Mouse (Mus musculus) erythroblast, embryonic 14.5 days (primary cell): ENCODE data around the gene Eif3a.

Source experiments
- GATA1 ChIP-seq: IDR thresholded peaks from 2 replicates; pipeline ENCODE4 v1.6.1; 2012; ENCODE audit warnings: low read length, inconsistent platforms, mixed read lengths
- TAL1 ChIP-seq: IDR thresholded peaks from 3 replicates; pipeline ENCODE4 v1.6.1; 2012; ENCODE audit warnings: low read length, inconsistent platforms, mixed read lengths

DNA sequence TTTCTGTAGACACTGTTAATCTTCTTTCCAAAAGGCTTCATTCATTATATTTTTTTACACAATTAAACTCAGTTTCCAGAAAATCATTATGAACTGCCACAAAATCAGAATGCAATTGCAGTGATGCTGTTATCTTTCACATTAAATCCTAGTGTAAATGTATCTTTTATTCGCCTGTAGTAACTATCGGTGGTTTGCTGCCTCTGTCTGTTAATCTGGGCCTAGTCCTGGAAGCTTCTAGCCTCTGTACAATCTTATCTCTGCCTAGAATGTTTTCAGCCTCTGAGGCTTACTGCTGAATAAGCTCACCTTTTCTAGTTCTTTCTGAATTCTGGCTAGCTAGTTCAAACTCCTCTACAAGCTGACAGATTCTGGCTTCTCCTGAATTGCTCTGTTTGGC lies 19.5 kb upstream of the Eif3a start:
- TF ChIP-seq TAL1 (no peak), GATA1 (no peak)
